Mouse (Mus musculus): ENCODE data around the gene Spred2.

Gene Spred2

GRCm38 (mm10) chr11:20064926-20065325 lies 140.8 kb downstream of the Spred2 start:
- DNase-seq: no peak

DNA sequence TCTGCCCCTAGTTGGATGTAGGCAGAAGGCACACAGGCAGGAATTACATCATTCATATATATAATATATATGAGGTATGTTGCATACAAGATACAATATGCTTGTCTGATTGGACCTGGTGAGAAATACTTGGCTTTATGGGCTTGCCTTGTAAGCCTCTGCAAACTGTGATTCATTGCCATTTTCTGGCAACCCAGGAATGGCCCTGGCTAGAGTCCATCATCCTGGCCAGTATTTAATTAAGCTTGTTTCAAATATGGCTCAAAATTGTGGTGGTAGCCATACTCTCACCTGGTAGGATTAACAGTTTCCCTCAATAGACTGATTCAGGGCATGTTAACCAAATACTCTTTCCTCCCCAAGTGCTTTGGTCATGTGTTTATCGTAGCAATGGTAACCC lies 141.9 kb downstream of the Spred2 start:
- DNase-seq: no peak

GRCm38 (mm10) chr11:20067521-20067920 lies 143.3 kb downstream of the Spred2 start:
- DNase-seq: no peak

DNA sequence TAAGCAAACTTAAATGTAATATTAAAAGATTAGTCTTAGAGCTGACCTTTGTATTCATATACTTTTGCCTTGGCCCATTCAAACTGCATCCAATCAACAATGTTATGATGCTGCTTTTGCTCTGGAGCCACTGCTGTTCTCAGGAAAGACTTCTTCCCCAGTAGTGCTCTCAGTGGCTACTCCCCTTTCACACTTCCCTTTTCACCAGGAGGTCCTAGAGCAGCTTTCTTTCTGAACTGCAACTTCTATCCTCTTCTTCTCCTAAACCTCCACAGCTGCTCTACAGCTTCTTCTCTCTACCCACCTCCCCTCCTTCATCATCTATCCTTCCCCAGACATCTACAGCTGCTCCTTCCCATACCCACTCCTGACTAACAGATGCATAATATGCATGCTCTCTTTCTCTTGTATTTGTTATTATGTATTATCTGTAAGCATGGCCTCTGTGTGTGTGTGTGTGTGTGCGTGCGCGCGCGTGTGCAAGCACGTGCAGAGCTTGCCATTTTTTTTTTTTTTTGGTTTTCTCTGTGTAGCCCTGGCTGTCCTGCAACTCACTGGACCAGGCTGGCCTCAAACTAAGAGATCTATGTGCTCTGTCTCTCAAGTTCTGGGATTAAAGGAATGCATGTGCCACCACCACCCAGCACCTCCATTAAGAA lies 144.3 kb downstream of the Spred2 start:
- no peak for DNase-seq

- no peak for DNase-seq
Measured at GRCm38 (mm10) chr11:20072174-20072573, 148.0 kb downstream of the Spred2 start.

GRCm38 (mm10) chr11:20072826-20073225 lies 148.7 kb downstream of the Spred2 start:
- DNase-seq: no peak

Data from right cerebral cortex, postnatal 4 days (tissue).